Mouse (Mus musculus): Measurements from ENCODE around the gene Gm49450.

GRCm38 (mm10) chr15:98958901-98959420 lies 5.6 kb upstream of the Gm49450 start:
- no peak for TF ChIP-seq POLR2A (IDR thresholded peaks at IDR 0.05; ENCODE audit: low read depth, low read length)
- TF ChIP-seq CTCF (IDR thresholded peaks at IDR 0.05; ENCODE audit: extremely low read depth, insufficient read length, insufficient replicate concordance, low read depth, low read length) = no peak

Measured in small intestine, adult 2 months (tissue).